Mouse (Mus musculus): ENCODE data around the gene Mob1b. TPM values are rescaled to one million over a fixed set of nuclear protein-coding genes. Genes with fewer than 3 reads are reported as not detected.

Mob1b gene
- polyA plus RNA-seq, 1 experiment from 2014 or later, result 12.5 TPM

- H3K36me3 ChIP-seq (ENCODE audit: control insufficient read depth, insufficient read depth, low read length), result no peaks in the 10 kb centered on the region
- 85% methylated on average over 6 of the region's 6 CpGs for WGBS
- H3K27ac ChIP-seq (replicated peaks; ENCODE audit: low read depth, low read length), result no peak overlapping the region
- H3K4me1 ChIP-seq (ENCODE audit: control insufficient read depth, insufficient read depth, low read length), result no peaks in the 10 kb centered on the region
- DNase-seq (ENCODE audit: low spot score), result no peak
- no peaks in the 10 kb centered on the region for H3K27me3 ChIP-seq (ENCODE audit: control insufficient read depth, insufficient read depth, low read length)
- no peak overlapping the region for H3K4me2 ChIP-seq (ENCODE audit: low read depth, severe bottlenecking)
- no peak overlapping the region for H3K4me3 ChIP-seq (ENCODE audit: low read depth, low read length)
- no peaks in the 10 kb centered on the region for H3K9me3 ChIP-seq (ENCODE audit: control insufficient read depth, low read length)
- no peak for ATAC-seq (ENCODE audit: insufficient number of reproducible peaks, low FRiP score, low TSS enrichment, low read depth)
- H3K9ac ChIP-seq (ENCODE audit: low read length), result no peak overlapping the region
Measured at GRCm38 (mm10) chr5:88797121-88797520, 76.5 kb downstream of the Mob1b start.

GRCm38 (mm10) chr5:88805616-88806015, 85.0 kb downstream of the Mob1b start:
- Histone ChIP-seq H3K9me3 (ENCODE audit: control insufficient read depth, low read length) (no peaks in the 10 kb centered on the region), H3K4me1 (ENCODE audit: control insufficient read depth, insufficient read depth, low read length) (no peaks in the 10 kb centered on the region), H3K9ac (ENCODE audit: low read length) (no peak overlapping the region), H3K4me2 (ENCODE audit: low read depth, severe bottlenecking) (no peak overlapping the region), H3K27ac (replicated peaks; ENCODE audit: low read depth, low read length) (no peak overlapping the region), H3K27me3 (ENCODE audit: control insufficient read depth, insufficient read depth, low read length) (no peaks in the 10 kb centered on the region), H3K36me3 (ENCODE audit: control insufficient read depth, insufficient read depth, low read length) (no peaks in the 10 kb centered on the region), H3K4me3 (ENCODE audit: low read depth, low read length) (no peak overlapping the region)
- WGBS, result 89% methylated on average over 4 of the region's 4 CpGs
- no peak for DNase-seq (ENCODE audit: low spot score)
- no peak for ATAC-seq (ENCODE audit: insufficient number of reproducible peaks, low FRiP score, low TSS enrichment, low read depth)

GRCm38 (mm10) chr5:88806278-88806677, 85.6 kb downstream of the Mob1b start:
- no peak overlapping the region for H3K27ac ChIP-seq (replicated peaks; ENCODE audit: low read depth, low read length)
- H3K9me3 ChIP-seq (ENCODE audit: control insufficient read depth, low read length), result no peaks in the 10 kb centered on the region
- H3K9ac ChIP-seq (ENCODE audit: low read length), result no peak overlapping the region
- no peak overlapping the region for H3K4me2 ChIP-seq (ENCODE audit: low read depth, severe bottlenecking)
- H3K4me1 ChIP-seq (ENCODE audit: control insufficient read depth, insufficient read depth, low read length), result no peaks in the 10 kb centered on the region
- H3K36me3 ChIP-seq (ENCODE audit: control insufficient read depth, insufficient read depth, low read length), result no peaks in the 10 kb centered on the region
- no peak for DNase-seq (ENCODE audit: low spot score)
- no peaks in the 10 kb centered on the region for H3K27me3 ChIP-seq (ENCODE audit: control insufficient read depth, insufficient read depth, low read length)
- no peak for ATAC-seq (ENCODE audit: insufficient number of reproducible peaks, low FRiP score, low TSS enrichment, low read depth)
- H3K4me3 ChIP-seq (ENCODE audit: low read depth, low read length), result no peak overlapping the region
- WGBS, result 17% methylated on average over 5 of the region's 5 CpGs

- Histone ChIP-seq H3K27me3 (ENCODE audit: control insufficient read depth, insufficient read depth, low read length) (no peaks in the 10 kb centered on the region), H3K9ac (ENCODE audit: low read length) (no peak overlapping the region), H3K36me3 (ENCODE audit: control insufficient read depth, insufficient read depth, low read length) (no peaks in the 10 kb centered on the region), H3K4me1 (ENCODE audit: control insufficient read depth, insufficient read depth, low read length) (no peaks in the 10 kb centered on the region), H3K9me3 (ENCODE audit: control insufficient read depth, low read length) (no peaks in the 10 kb centered on the region), H3K4me2 (ENCODE audit: low read depth, severe bottlenecking) (no peak overlapping the region), H3K27ac (replicated peaks; ENCODE audit: low read depth, low read length) (no peak overlapping the region), H3K4me3 (ENCODE audit: low read depth, low read length) (no peak overlapping the region)
- 43% methylated on average over 9 of the region's 9 CpGs for WGBS
- no peak for ATAC-seq (ENCODE audit: insufficient number of reproducible peaks, low FRiP score, low TSS enrichment, low read depth)
- no peak for DNase-seq (ENCODE audit: low spot score)
Measured at GRCm38 (mm10) chr5:88807342-88807741, 86.7 kb downstream of the Mob1b start.

GRCm38 (mm10) chr5:88813188-88813587, 92.5 kb downstream of the Mob1b start:
- ATAC-seq (ENCODE audit: insufficient number of reproducible peaks, low FRiP score, low TSS enrichment, low read depth) (no peak), DNase-seq (ENCODE audit: low spot score) (no peak)
- Histone ChIP-seq H3K9ac (ENCODE audit: low read length) (no peak overlapping the region), H3K27ac (replicated peaks; ENCODE audit: low read depth, low read length) (no peak overlapping the region), H3K4me1 (ENCODE audit: control insufficient read depth, insufficient read depth, low read length) (no peaks in the 10 kb centered on the region), H3K9me3 (ENCODE audit: control insufficient read depth, low read length) (no peaks in the 10 kb centered on the region), H3K27me3 (ENCODE audit: control insufficient read depth, insufficient read depth, low read length) (no peaks in the 10 kb centered on the region), H3K4me2 (ENCODE audit: low read depth, severe bottlenecking) (no peak overlapping the region), H3K36me3 (ENCODE audit: control insufficient read depth, insufficient read depth, low read length) (no peaks in the 10 kb centered on the region), H3K4me3 (ENCODE audit: low read depth, low read length) (no peak overlapping the region)
- WGBS, result 76% methylated on average over 2 of the region's 2 CpGs

Other genes starting within 250 kb of the Mob1b start
- 0.03 and 0.24 TPM in 2 replicates for gene Enam, start 232.9 kb upstream of the Mob1b start, polyA plus RNA-seq (2014; fragmentation: Nextera tagmentation; extraction: Ambion mirVana)
- 0.17 TPM in 1 of 2 replicates, not detected in the other for gene Jchain, start 193.0 kb upstream of the Mob1b start, polyA plus RNA-seq (2014; fragmentation: Nextera tagmentation; extraction: Ambion mirVana)
- 86.4 and 95.8 TPM in 2 replicates for gene Utp3, start 166.4 kb upstream of the Mob1b start, polyA plus RNA-seq (2014; fragmentation: Nextera tagmentation; extraction: Ambion mirVana)
- gene Rufy3, start 155.8 kb upstream of the Mob1b start, polyA plus RNA-seq (2014; fragmentation: Nextera tagmentation; extraction: Ambion mirVana), result 9.9 and 11.1 TPM in 2 replicates
- 74.7 and 75.1 TPM in 2 replicates for gene Grsf1, start 44.7 kb upstream of the Mob1b start, polyA plus RNA-seq (2014; fragmentation: Nextera tagmentation; extraction: Ambion mirVana)
- gene Dck, start 44.1 kb downstream of the Mob1b start, polyA plus RNA-seq (2014; fragmentation: Nextera tagmentation; extraction: Ambion mirVana), result 93.3 and 95.1 TPM in 2 replicates
- 1.7 and 1.9 TPM in 2 replicates for gene Slc4a4, start 166.0 kb downstream of the Mob1b start, polyA plus RNA-seq (2014; fragmentation: Nextera tagmentation; extraction: Ambion mirVana)

Data from limb, embryonic 11.5 days (tissue).